Comparison of ENCODE assay signal across 8 mouse cellular contexts in the genomic region with DNA sequence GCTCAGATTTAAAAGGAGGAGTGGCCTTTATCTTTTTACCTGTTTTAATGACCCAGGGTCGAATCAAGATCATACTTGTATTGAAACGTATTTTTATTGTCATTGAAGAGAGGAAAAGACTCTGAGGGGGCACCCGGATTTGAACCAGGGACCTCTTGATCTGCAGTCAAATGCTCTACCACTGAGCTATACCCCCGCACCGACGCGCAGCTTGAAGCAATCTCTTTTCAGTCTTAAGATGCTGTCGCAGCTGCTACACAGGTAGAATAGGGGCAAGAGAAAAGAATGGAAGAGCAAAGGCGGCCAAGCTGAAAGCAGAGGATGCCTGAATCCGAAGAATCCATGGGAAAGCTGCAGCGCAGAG. TPM values are rescaled to one million over a fixed set of nuclear protein-coding genes. Genes with fewer than 3 reads are reported as not detected.
A peak's percentile ranks its signal among the peaks of the same experiment; 100 is the strongest.
DNase-seq lines count a peak whose midpoint lies in the region; ATAC-seq and TF ChIP-seq lines count a peak whose summit lies in the region.

TSS of gene Lasp1 (plus strand) at position 219 of the 364 bp plus-strand sequence.

- ATAC-seq in erythroblast, adult 5-6 weeks (replicated peaks; ENCODE audit: low FRiP score, poor library complexity, severe bottlenecking), result no peak
- ATAC-seq in heart, embryonic 13.5 days (ENCODE audit: extremely low read depth, insufficient number of reproducible peaks, low FRiP score, low TSS enrichment), result no peak
- ATAC-seq in liver, embryonic 12.5 days, result peak; percentile 36
- peak; percentile 23 for ATAC-seq in stomach, embryonic 15.5 days (ENCODE audit: insufficient read depth, low FRiP score, low read depth)

- peak; percentile 87 for DNase-seq in kidney, postnatal 14 days
- peak; percentile 95 for DNase-seq in naive thymus-derived CD4-positive, alpha-beta T cell, adult 2 months (ENCODE audit: low read depth)

- H3K4me2 ChIP-seq in heart, embryonic 13.5 days, result peak within 1 kb of the TSS; percentile 82
- H3K4me2 ChIP-seq in liver, embryonic 12.5 days, result peak within 1 kb of the TSS; percentile 98
- H3K4me2 ChIP-seq in stomach, embryonic 15.5 days, result peak within 1 kb of the TSS; percentile 80

- WGBS in heart, embryonic 13.5 days, result under 1% methylated on average over 11 of the region's 11 CpGs
- under 1% methylated on average over 11 of the region's 11 CpGs for WGBS in liver, embryonic 12.5 days (ENCODE audit: insufficient replicate concordance)
- under 1% methylated on average over 11 of the region's 11 CpGs for WGBS in stomach, embryonic 15.5 days

- peaks cover 17% of the 10 kb centered on the region for H3K36me3 ChIP-seq in C2C12 (ENCODE audit: control insufficient read depth, insufficient read depth)
- no peaks in the 10 kb centered on the region for H3K36me3 ChIP-seq in heart, embryonic 13.5 days
- no peaks in the 10 kb centered on the region for H3K36me3 ChIP-seq in liver, embryonic 12.5 days
- no peaks in the 10 kb centered on the region for H3K36me3 ChIP-seq in stomach, embryonic 15.5 days

- H3K27me3 ChIP-seq in C2C12 (ENCODE audit: control insufficient read depth, insufficient read depth, insufficient read length), result no peaks in the 10 kb centered on the region
- no peaks in the 10 kb centered on the region for H3K27me3 ChIP-seq in heart, embryonic 13.5 days (replicated peaks)
- H3K27me3 ChIP-seq in liver, embryonic 12.5 days (replicated peaks), result no peaks in the 10 kb centered on the region
- no peaks in the 10 kb centered on the region for H3K27me3 ChIP-seq in stomach, embryonic 15.5 days (replicated peaks)

- peak within 1 kb of the TSS; percentile 93 for H3ac ChIP-seq in C2C12 (ENCODE audit: control insufficient read depth, insufficient read length, low read depth)

- peaks cover 19% of the 10 kb centered on the region for H3K4me1 ChIP-seq in bone marrow macrophage, adult 2 months (ENCODE audit: control insufficient read depth, insufficient read depth, low read length)
- peaks cover 44% of the 10 kb centered on the region for H3K4me1 ChIP-seq in heart, embryonic 13.5 days
- H3K4me1 ChIP-seq in liver, embryonic 12.5 days, result peaks cover 65% of the 10 kb centered on the region
- peaks cover 23% of the 10 kb centered on the region for H3K4me1 ChIP-seq in stomach, embryonic 15.5 days

- peaks cover 43% of the 10 kb centered on the region for H3K79me2 ChIP-seq in C2C12 (ENCODE audit: control insufficient read depth, insufficient read depth)

- peak within 1 kb of the TSS; percentile 98 for H3K4me3 ChIP-seq in C2C12 (ENCODE audit: insufficient read depth, poor library complexity, severe bottlenecking)
- H3K4me3 ChIP-seq in bone marrow macrophage, adult 2 months (ENCODE audit: insufficient read depth, low read length), result peak within 1 kb of the TSS; percentile 93
- peak within 1 kb of the TSS; percentile 97 for H3K4me3 ChIP-seq in heart, embryonic 13.5 days
- H3K4me3 ChIP-seq in liver, embryonic 12.5 days, result peak within 1 kb of the TSS; percentile 69
- H3K4me3 ChIP-seq in stomach, embryonic 15.5 days (replicated peaks), result peak within 1 kb of the TSS; percentile 87

- H3K27ac ChIP-seq in bone marrow macrophage, adult 2 months (ENCODE audit: insufficient read depth, low read depth, low read length), result peak within 1 kb of the TSS; percentile 91
- H3K27ac ChIP-seq in heart, embryonic 13.5 days (replicated peaks), result peak within 1 kb of the TSS; percentile 98
- peak within 1 kb of the TSS; percentile 85 for H3K27ac ChIP-seq in liver, embryonic 12.5 days
- H3K27ac ChIP-seq in stomach, embryonic 15.5 days, result peak within 1 kb of the TSS; percentile 97

- H3K9me3 ChIP-seq in heart, embryonic 13.5 days, result no peaks in the 10 kb centered on the region
- H3K9me3 ChIP-seq in liver, embryonic 12.5 days (replicated peaks), result no peaks in the 10 kb centered on the region
- no peaks in the 10 kb centered on the region for H3K9me3 ChIP-seq in stomach, embryonic 15.5 days

- peak within 1 kb of the TSS; percentile 97 for H3K9ac ChIP-seq in heart, embryonic 13.5 days
- H3K9ac ChIP-seq in liver, embryonic 12.5 days, result peak within 1 kb of the TSS; percentile 77
- H3K9ac ChIP-seq in stomach, embryonic 15.5 days, result peak within 1 kb of the TSS; percentile 69

- H3K79me3 ChIP-seq in C2C12 (ENCODE audit: low read depth), result peaks cover 35% of the 10 kb centered on the region

- no peak for TF ChIP-seq CTCF in C2C12 (IDR thresholded peaks at IDR 0.05; ENCODE audit: control insufficient read depth, insufficient read depth, insufficient read length)
- no peak for TF ChIP-seq CTCF in bone marrow macrophage, adult 2 months (IDR thresholded peaks at IDR 0.05; ENCODE audit: low read depth, low read length)

- TF ChIP-seq POLR2A in bone marrow macrophage, adult 2 months (IDR thresholded peaks at IDR 0.05; ENCODE audit: borderline replicate concordance, low read depth, low read length), result no peak

TF ChIP-seq in C2C12, 6 proteins besides CTCF, POLR2A, EP300 and RAD21:
- TF ChIP-seq CEBPB (IDR thresholded peaks at IDR 0.05; ENCODE audit: low read depth) (no peak), FOSL1 (IDR thresholded peaks at IDR 0.05; ENCODE audit: insufficient read depth, low read length, poor library complexity, severe bottlenecking) (no peak), MYOD1 (IDR thresholded peaks at IDR 0.05; ENCODE audit: control insufficient read depth, insufficient read length, low read depth) (no peak), MYOG (IDR thresholded peaks at IDR 0.05; ENCODE audit: control insufficient read depth, extremely low read depth, insufficient read length) (no peak), USF1 (IDR thresholded peaks at IDR 0.05; ENCODE audit: low read depth) (no peak), MAX (IDR thresholded peaks at IDR 0.05) (no peak)

RNA-seq across cellular contexts. Expression of gene Lasp1, which starts in this region (rescaled TPM):
- 219 TPM for polyA plus RNA-seq in C2C12 (2012; fragmentation: generic; extraction: Trizol)
- polyA plus RNA-seq in bone marrow macrophage, adult 2 months (2012; ENCODE audit: insufficient read depth, insufficient read length, missing spikeins), result 194 and 201 TPM in 2 replicates
- total RNA-seq in erythroblast, adult 5-6 weeks (2015; ENCODE audit: low replicate concordance), result 31.8 and 54.8 TPM in 2 replicates
- total RNA-seq in erythroblast, adult 5-6 weeks (2017; ENCODE audit: low replicate concordance), result 28.4 and 129 TPM in 2 replicates
- 45.1 and 46.0 TPM in 2 replicates for polyA plus RNA-seq in heart, embryonic 13.5 days (2015; fragmentation: Nextera tagmentation; extraction: Ambion mirVana)
- polyA plus RNA-seq in liver, embryonic 12.5 days (2016; fragmentation: Nextera tagmentation; extraction: Ambion mirVana), result 36.9 and 37.6 TPM in 2 replicates
- 112 and 122 TPM in 2 replicates for polyA plus RNA-seq in stomach, embryonic 15.5 days (2015; fragmentation: Nextera tagmentation; extraction: Ambion mirVana)

Comparison
In these comparisons a context has a peak if more than half of its experiments do, and no peak if none do; other contexts are left out.
1. ATAC-seq: peak in liver, embryonic 12.5 days (single experiment) and stomach, embryonic 15.5 days (single experiment); none in erythroblast, adult 5-6 weeks (single experiment) and heart, embryonic 13.5 days (single experiment).
2. Peak in every context shown above with its lines, with median percentiles within 50 percentile points of each other: H3K4me3 ChIP-seq, H3K27ac ChIP-seq, H3K4me2 ChIP-seq and H3K9ac ChIP-seq.